ENCODE assay signal across 1 mouse cellular context in the genomic region with DNA sequence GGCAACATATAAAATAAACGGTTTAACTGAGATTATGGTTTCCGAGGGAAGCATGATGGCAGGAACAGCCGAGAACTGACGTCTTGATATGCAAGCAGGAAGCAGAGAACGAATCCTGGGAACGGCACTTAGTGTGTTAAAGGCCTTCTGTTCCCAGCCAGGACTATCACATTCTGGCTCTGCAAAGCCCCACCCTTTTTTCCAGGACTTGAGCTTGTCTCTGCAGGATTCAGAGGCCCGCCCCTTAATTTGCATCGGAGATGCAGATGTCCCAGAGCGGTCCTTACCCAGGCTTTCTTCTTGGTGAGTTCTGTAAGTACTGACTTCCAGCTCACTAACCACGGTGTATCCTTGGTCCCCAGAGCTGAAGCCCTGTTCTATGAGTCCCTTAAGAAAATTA.
TF ChIP-seq lines count a peak whose summit lies in the region.

No protein-coding gene starts in this region.

TF ChIP-seq in CH12.LX, 34 proteins besides CTCF, POLR2A, EP300 and RAD21:
- TF ChIP-seq ZC3H11A (IDR thresholded peaks at IDR 0.05; ENCODE audit: low read depth, low read length) = no peak
- TF ChIP-seq GABPA (IDR thresholded peaks at IDR 0.05; ENCODE audit: insufficient replicate concordance, low read depth, low read length) = no peak
- TF ChIP-seq POLR2AphosphoS2 (IDR thresholded peaks at IDR 0.05; ENCODE audit: low read depth, low read length) = no peak
- no peak for TF ChIP-seq ETS1 (conservative IDR thresholded peaks at IDR 0.05; ENCODE audit: low read depth, low read length)
